Mouse (Mus musculus) heart, postnatal 0 days (tissue): ENCODE results near the gene Myd88. TPM values are rescaled to one million over a fixed set of nuclear protein-coding genes. Genes with fewer than 3 reads are reported as not detected.

Source experiments
- ATAC-seq: fragments of 200-750 bp; cut with Nextera tagmentation; 2 replicates; pipeline ENCODE4 v1.8.0; 2017; ENCODE audit warnings: low read depth, moderate number of reproducible peaks, moderate library complexity; ENCODE audit not compliant: insufficient read depth
- DNase-seq: peaks from one replicate; pipeline ENCODE4 v3.0.0-alpha.2; 2016; ENCODE audit warnings: low spot score
- H3K27ac ChIP-seq: fragments of 300-500 bp; sonication (generic); 2 replicates; pipeline ENCODE4 v1.5.1; 2014; ENCODE audit warnings: low read depth, mild to moderate bottlenecking
- H3K27me3 ChIP-seq: fragments of 300-500 bp; sonication (generic); 2 replicates; pipeline ENCODE4 v1.6.1; 2014; ENCODE audit warnings: low read length, mixed read lengths; ENCODE audit not compliant: control insufficient read depth, insufficient read depth
- H3K36me3 ChIP-seq: fragments of 300-500 bp; sonication (generic); replicated peaks from 2 replicates; pipeline ENCODE4 v1.6.1; 2014; ENCODE audit warnings: low read length, mixed read lengths; ENCODE audit not compliant: control insufficient read depth, insufficient read depth
- H3K4me1 ChIP-seq: fragments of 300-500 bp; sonication (generic); 2 replicates; pipeline ENCODE4 v1.6.1; 2014; ENCODE audit warnings: antibody characterized with exemption; ENCODE audit not compliant: control insufficient read depth, insufficient read depth
- H3K4me2 ChIP-seq: fragments of 300-500 bp; sonication (generic); 2 replicates; pipeline ENCODE4 v1.6.1; 2014; ENCODE audit warnings: low read depth, mild to moderate bottlenecking, low read length, moderate library complexity
- H3K4me3 ChIP-seq: fragments of 300-500 bp; sonication (generic); 2 replicates; pipeline ENCODE4 v1.5.1; 2014; ENCODE audit warnings: low read depth, low read length
- H3K9ac ChIP-seq: fragments of 300-500 bp; sonication (generic); replicated peaks from 2 replicates; pipeline ENCODE4 v1.6.1; 2014; ENCODE audit warnings: low read depth, low read length, mixed read lengths
- H3K9me3 ChIP-seq: fragments of 300-500 bp; sonication (generic); replicated peaks from 2 replicates; pipeline ENCODE4 v1.6.1; 2016; ENCODE audit warnings: low read length; ENCODE audit not compliant: control insufficient read depth
- CTCF ChIP-seq: IDR thresholded peaks from 2 replicates; pipeline ENCODE4 v1.5.1; 2016; ENCODE audit warnings: antibody characterized with exemption, control low read depth, low read depth
- EP300 ChIP-seq: IDR thresholded peaks from 2 replicates; pipeline ENCODE4 v1.6.1; 2016; ENCODE audit warnings: antibody characterized with exemption, low read depth
- WGBS: fragments of 180-500 bp; shearing (Covaris S2); extraction: QIAGEN DNeasy Blood & Tissue Kit; methylation state at CpG from one replicate; pipeline ENCODE4 v1.1.7; 2014; 5-methylcytosine and 5-hydroxymethylcytosine counted together
- polyA plus RNA-seq: library from polyadenylated mRNA; unstranded; fragments of >200 nt; fragmentation: Nextera tagmentation; extraction: Ambion mirVana; gene quantifications from 2 replicates; pipeline ENCODE4 v1.2.1, GENCODE M21; 2015
- total RNA-seq: library from RNA; depleted of rRNA; stranded (reverse); fragments of >200 nt; gene quantifications from 2 replicates; pipeline ENCODE4 v1.2.3, GENCODE M21; 2014; ENCODE audit warnings: low replicate concordance

Myd88 gene
- total and polyA plus RNA-seq, 2 experiments from 2014 or later, result 14.3 to 17.0 TPM

DNA sequence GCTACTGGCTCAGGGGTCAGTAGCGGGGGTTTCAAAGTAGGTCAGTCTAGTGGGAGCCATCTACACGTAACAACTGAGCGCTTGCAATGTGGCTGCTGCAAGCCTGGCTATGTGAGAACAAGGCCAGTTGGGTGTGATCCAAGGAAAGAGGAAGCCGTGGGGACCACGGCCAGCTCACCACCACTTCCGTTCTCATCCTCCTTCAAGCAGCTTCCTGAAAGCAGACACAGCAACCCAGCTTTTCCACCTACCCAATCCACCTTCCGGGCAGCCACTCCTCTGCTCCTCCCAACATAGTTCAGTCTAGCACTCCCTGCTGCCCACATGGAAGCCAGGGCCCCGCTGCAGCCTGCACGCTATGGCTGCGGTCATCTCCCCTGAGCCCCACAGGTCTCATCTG lies 6.9 kb downstream of the Myd88 start:
- WGBS, result 17% methylated on average over 10 of the region's 10 CpGs
- ATAC-seq (no peak; the same call in 1 of the 2 replicates), DNase-seq (peak; percentile 64)
- Histone ChIP-seq H3K9me3 (no peaks in the 10 kb centered on the region), H3K27ac (peak overlapping the region; percentile 69), H3K4me2 (peak overlapping the region; percentile 3; the same call in 1 of the 2 replicates), H3K4me3 (no peak overlapping the region), H3K9ac (no peak overlapping the region), H3K36me3 (peaks cover 15% of the 10 kb centered on the region), H3K27me3 (no peaks in the 10 kb centered on the region), H3K4me1 (peaks cover 11% of the 10 kb centered on the region; the same call in 1 of the 2 replicates)
- TF ChIP-seq EP300 (no peak), CTCF (0 out of 2 replicates have a peak, but pooled peaks have one; percentile 10)

DNA sequence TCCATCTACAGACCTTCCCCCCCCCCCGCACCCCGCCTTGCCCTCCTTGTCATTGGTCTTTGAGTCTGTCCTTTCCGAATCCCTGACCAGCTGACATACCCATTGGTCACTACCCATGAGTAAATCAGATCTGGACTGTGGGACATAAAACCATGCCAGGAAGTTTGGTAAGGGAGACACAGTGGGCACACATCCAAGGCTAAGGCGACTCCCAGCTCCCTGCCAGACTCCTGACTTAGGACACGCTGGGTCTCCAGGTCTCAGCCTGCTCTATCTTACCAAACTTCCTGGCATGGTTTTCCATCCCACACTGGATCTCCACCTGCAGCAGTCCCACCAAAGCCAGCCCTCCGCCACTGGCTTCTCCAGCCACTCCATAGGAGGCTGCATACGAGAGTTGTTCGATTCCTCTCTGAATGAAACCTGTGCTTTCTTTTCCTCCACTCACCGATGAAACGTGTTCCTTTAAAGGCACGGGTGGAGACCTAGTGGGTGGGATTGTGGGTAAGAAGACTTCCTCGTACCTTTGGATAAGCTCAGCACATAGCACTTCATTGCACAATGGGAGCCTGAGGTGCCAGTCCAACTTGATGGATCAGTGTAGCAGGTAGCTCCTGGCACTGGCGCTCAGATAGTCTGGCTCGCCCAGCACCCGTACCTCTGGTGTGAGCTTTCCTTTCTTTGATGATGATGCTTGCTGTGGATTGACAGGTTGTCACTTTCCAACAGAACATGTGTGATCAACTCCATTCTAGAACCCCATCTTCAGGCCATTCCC lies 10.8 kb downstream of the Myd88 start:
- peaks cover 7% of the 10 kb centered on the region; the same call in 1 of the 2 replicates for H3K4me1 ChIP-seq
- no peaks in the 10 kb centered on the region for H3K36me3 ChIP-seq
- H3K4me3 ChIP-seq, result no peak overlapping the region
- H3K9me3 ChIP-seq, result no peaks in the 10 kb centered on the region
- WGBS, result 75% methylated on average over 15 of the region's 15 CpGs
- ATAC-seq (no peak), DNase-seq (no peak)
- TF ChIP-seq EP300, result no peak
- TF ChIP-seq CTCF, result no peak
- H3K27me3 ChIP-seq, result no peaks in the 10 kb centered on the region
- no peak overlapping the region for H3K27ac ChIP-seq
- no peak overlapping the region for H3K9ac ChIP-seq
- H3K4me2 ChIP-seq, result no peak overlapping the region

DNA sequence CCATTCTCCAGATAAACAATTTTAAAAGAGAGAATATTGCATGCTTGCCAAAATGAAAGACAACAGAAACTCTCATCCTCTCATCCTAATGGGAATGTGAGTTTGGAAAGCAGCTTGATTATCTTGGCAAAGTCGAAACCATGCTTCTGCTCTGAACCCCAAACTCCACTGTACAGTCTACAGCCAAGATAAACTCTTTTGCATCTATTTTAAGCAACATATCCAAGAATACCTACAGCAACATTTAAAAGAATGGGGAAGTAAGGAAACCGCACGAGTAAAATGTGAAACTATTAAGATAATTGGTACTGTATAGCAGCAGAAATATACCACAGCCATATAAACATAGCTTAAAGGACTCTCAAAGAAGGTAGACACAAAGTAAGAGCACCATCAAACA lies 12.7 kb downstream of the Myd88 start:
- Histone ChIP-seq H3K9me3 (no peaks in the 10 kb centered on the region), H3K9ac (no peak overlapping the region), H3K4me2 (no peak overlapping the region), H3K4me1 (0 out of 2 replicates have a peak, but pooled peaks cover 3% of the 10 kb centered on the region), H3K36me3 (no peaks in the 10 kb centered on the region), H3K27me3 (no peaks in the 10 kb centered on the region), H3K27ac (no peak overlapping the region), H3K4me3 (no peak overlapping the region)
- peak; percentile 15 for DNase-seq
- TF ChIP-seq CTCF (no peak), EP300 (no peak)
- WGBS, result 32% methylated on average over 3 of the region's 3 CpGs
- no peak for ATAC-seq

DNA sequence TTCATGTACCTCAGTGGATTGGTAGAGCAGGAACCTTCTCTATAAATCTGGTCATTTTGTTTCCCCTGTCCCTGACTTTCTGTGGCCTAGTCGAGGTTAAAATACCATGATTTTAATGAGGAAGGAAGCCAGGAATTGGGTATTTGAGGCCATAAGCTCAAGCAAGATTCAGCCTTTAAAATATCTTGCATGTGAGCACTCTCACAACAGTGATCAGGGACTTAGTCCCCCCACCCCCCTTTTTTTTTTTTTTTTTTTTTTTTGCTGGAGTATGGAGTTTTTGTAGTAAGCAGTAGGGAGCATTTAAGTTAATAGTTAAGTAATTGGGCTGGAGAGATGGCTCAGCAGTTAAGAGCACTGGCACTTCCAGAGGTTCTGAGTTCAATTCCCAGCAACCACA lies 17.1 kb downstream of the Myd88 start:
- no peak overlapping the region for H3K4me2 ChIP-seq
- peaks cover 13% of the 10 kb centered on the region for H3K4me1 ChIP-seq
- no peaks in the 10 kb centered on the region for H3K27me3 ChIP-seq
- H3K36me3 ChIP-seq, result no peaks in the 10 kb centered on the region
- DNase-seq (no peak), ATAC-seq (no peak)
- H3K9ac ChIP-seq, result no peak overlapping the region
- H3K9me3 ChIP-seq, result no peaks in the 10 kb centered on the region
- TF ChIP-seq CTCF (no peak), EP300 (no peak)
- H3K4me3 ChIP-seq, result no peak overlapping the region
- no peak overlapping the region for H3K27ac ChIP-seq
- WGBS, result 69% methylated on average over 1 of the region's 1 CpGs

DNA sequence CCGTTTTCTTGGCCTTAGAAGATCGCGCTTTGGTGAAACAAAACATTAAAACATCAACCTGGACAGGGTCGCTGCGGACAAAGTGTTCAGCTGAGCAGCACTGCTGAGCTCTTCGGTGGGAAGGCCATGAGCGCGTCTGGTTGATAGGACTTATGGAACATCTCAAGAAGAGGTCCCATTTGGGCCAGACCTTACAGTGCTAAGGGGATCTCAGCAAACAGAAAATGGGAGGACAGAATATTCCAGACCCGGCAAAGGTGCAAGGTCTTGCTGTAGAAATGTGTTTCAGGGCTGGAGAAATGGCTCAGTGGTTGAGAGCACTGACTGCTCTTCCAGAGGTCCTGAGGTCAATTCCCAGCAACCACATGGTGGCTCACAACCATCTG lies 18.0 kb downstream of the Myd88 start:
- Histone ChIP-seq H3K4me3 (peak overlapping the region; percentile 93), H3K4me1 (peaks cover 13% of the 10 kb centered on the region), H3K9ac (peak overlapping the region; percentile 55), H3K4me2 (peak overlapping the region; percentile 92), H3K27ac (peak overlapping the region; percentile 96), H3K9me3 (no peaks in the 10 kb centered on the region), H3K36me3 (no peaks in the 10 kb centered on the region), H3K27me3 (no peaks in the 10 kb centered on the region)
- peak; percentile 24 for DNase-seq
- no peak for ATAC-seq
- whole genome bisulfite sequencing, result 3% methylated on average over 9 of the region's 9 CpGs
- TF ChIP-seq EP300, result no peak
